In the genomic region with DNA sequence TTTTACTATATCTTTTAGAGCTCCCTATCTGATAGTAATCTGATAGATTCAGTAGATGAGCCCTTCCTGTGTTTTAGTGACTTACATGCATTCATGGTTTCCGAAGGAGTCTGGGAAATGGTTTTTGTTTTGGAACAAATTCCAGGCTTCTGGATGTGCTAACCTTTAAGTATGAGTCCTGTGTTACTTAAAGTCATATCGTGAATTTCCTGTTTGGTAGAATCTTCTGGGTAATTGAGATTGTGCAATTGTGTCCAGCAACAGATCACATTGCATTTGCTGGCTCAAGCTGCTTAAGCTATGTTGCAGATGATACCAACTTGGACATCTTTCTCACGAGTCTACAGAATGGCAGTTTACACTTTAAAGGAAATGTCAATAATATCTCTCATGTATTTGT, we compare ENCODE assay signal across 8 mouse cellular contexts. TPM values are rescaled to one million over a fixed set of nuclear protein-coding genes. Genes with fewer than 3 reads are reported as not detected.
DNase-seq lines count a peak whose midpoint lies in the region; ATAC-seq and TF ChIP-seq lines count a peak whose summit lies in the region.

No protein-coding gene starts in this region.

- TF ChIP-seq CTCF in left cerebral cortex, adult 2 months (IDR thresholded peaks at IDR 0.05): no peak
- TF ChIP-seq CTCF in intestine, postnatal 0 days (IDR thresholded peaks at IDR 0.05; ENCODE audit: low read depth): no peak

- ATAC-seq in embryonic facial prominence, embryonic 13.5 days (ENCODE audit: insufficient number of reproducible peaks, insufficient read depth, low FRiP score, low TSS enrichment, low read depth): no peak
- no peak for ATAC-seq in intestine, postnatal 0 days
- no peak for ATAC-seq in neural tube, embryonic 13.5 days (ENCODE audit: low read depth)

- H3K9me3 ChIP-seq in embryonic facial prominence, embryonic 13.5 days: no peaks in the 10 kb centered on the region
- no peaks in the 10 kb centered on the region for H3K9me3 ChIP-seq in intestine, postnatal 0 days (ENCODE audit: control insufficient read depth)
- no peaks in the 10 kb centered on the region for H3K9me3 ChIP-seq in neural tube, embryonic 13.5 days

- intact Hi-C loops in left cerebral cortex, adult 2 months (cut with DNase I): loop anchor here (5.0 kb wide), 2 partner anchors 44 to 71 kb away; partner anchors contain the start of gene Srpk1

- no peak for DNase-seq in left cerebral cortex, adult 2 months (ENCODE audit: extremely low spot score in 1 of 2, low spot score in 2 of 2)
- DNase-seq in left cerebral cortex, adult 18-20 months (ENCODE audit: low spot score in 2 of 2): no peak
- DNase-seq in adrenal gland, postnatal 36 days: no peak
- no peak for DNase-seq in layer of hippocampus, adult 9-10 months (ENCODE audit: low spot score)
- DNase-seq in frontal cortex, postnatal 25 days (ENCODE audit: low spot score in 2 of 2): no peak

- peaks cover 45% of the 10 kb centered on the region for H3K4me1 ChIP-seq in embryonic facial prominence, embryonic 13.5 days
- H3K4me1 ChIP-seq in intestine, postnatal 0 days (replicated peaks; ENCODE audit: control insufficient read depth, insufficient read depth, low read length): peaks cover 14% of the 10 kb centered on the region
- peaks cover 68% of the 10 kb centered on the region for H3K4me1 ChIP-seq in neural tube, embryonic 13.5 days (replicated peaks)

- H3K27ac ChIP-seq in left cerebral cortex, adult 2 months: no peak overlapping the region
- 0 out of 2 replicates have a peak overlapping the region, but pooled peaks have one; percentile 12 for H3K27ac ChIP-seq in embryonic facial prominence, embryonic 13.5 days
- H3K27ac ChIP-seq in intestine, postnatal 0 days (ENCODE audit: low read depth, low read length): peak overlapping the region; percentile 98; the same call in 1 of the 2 replicates
- H3K27ac ChIP-seq in neural tube, embryonic 13.5 days (replicated peaks): no peak overlapping the region

- no peaks in the 10 kb centered on the region for H3K36me3 ChIP-seq in embryonic facial prominence, embryonic 13.5 days
- H3K36me3 ChIP-seq in intestine, postnatal 0 days (ENCODE audit: control insufficient read depth, insufficient read depth): no peaks in the 10 kb centered on the region
- 0 out of 2 replicates have a peak, but pooled peaks cover 4% of the 10 kb centered on the region for H3K36me3 ChIP-seq in neural tube, embryonic 13.5 days

- peaks cover 18% of the 10 kb centered on the region for H3K27me3 ChIP-seq in embryonic facial prominence, embryonic 13.5 days
- H3K27me3 ChIP-seq in intestine, postnatal 0 days (replicated peaks; ENCODE audit: control insufficient read depth, insufficient read depth, low read length): no peaks in the 10 kb centered on the region
- peaks cover 12% of the 10 kb centered on the region for H3K27me3 ChIP-seq in neural tube, embryonic 13.5 days

- H3K4me2 ChIP-seq in embryonic facial prominence, embryonic 13.5 days: peak overlapping the region; percentile 64
- peak overlapping the region; percentile 68 for H3K4me2 ChIP-seq in intestine, postnatal 0 days (replicated peaks; ENCODE audit: low read depth)
- H3K4me2 ChIP-seq in neural tube, embryonic 13.5 days: peak overlapping the region; percentile 78

- peak overlapping the region; percentile 80 for H3K4me3 ChIP-seq in left cerebral cortex, adult 2 months
- peak overlapping the region; percentile 99 for H3K4me3 ChIP-seq in embryonic facial prominence, embryonic 13.5 days
- H3K4me3 ChIP-seq in intestine, postnatal 0 days (ENCODE audit: low read depth, low read length): peak overlapping the region; percentile 89
- H3K4me3 ChIP-seq in neural tube, embryonic 13.5 days: peak overlapping the region; percentile 98

- WGBS in embryonic facial prominence, embryonic 13.5 days: 21% methylated on average over 3 of the region's 3 CpGs
- WGBS in intestine, postnatal 0 days: 13% methylated on average over 3 of the region's 3 CpGs
- WGBS in neural tube, embryonic 13.5 days: 54% methylated on average over 3 of the region's 3 CpGs

- H3K9ac ChIP-seq in embryonic facial prominence, embryonic 13.5 days: peak overlapping the region; percentile 97; the same call in 1 of the 2 replicates
- H3K9ac ChIP-seq in intestine, postnatal 0 days (ENCODE audit: low read depth, low read length): peak overlapping the region; percentile 95; the same call in 1 of the 2 replicates
- H3K9ac ChIP-seq in neural tube, embryonic 13.5 days: peak overlapping the region; percentile 97

RNA-seq across cellular contexts. Expression of gene Mapk14, which starts 2.0 kb away (rescaled TPM):
- total RNA-seq in left cerebral cortex, adult 2 months (2021): 10 to 100 TPM; 86.2 to 88.2 TPM
- total RNA-seq in left cerebral cortex, adult 18-20 months (2021): 10 to 100 TPM; 83.5 to 88.7 TPM
- 41.6 and 42.5 TPM in 2 replicates for polyA plus RNA-seq in embryonic facial prominence, embryonic 13.5 days (2015; fragmentation: Nextera tagmentation; extraction: Ambion mirVana)
- 23.6 and 24.6 TPM in 2 replicates for polyA plus RNA-seq in intestine, postnatal 0 days (2015; fragmentation: Nextera tagmentation; extraction: Ambion mirVana)
- 29.0 and 29.4 TPM in 2 replicates for polyA plus RNA-seq in neural tube, embryonic 13.5 days (2015; fragmentation: Nextera tagmentation; extraction: Ambion mirVana)
- total RNA-seq in adrenal gland, postnatal 36 days (2021): 10 to 100 TPM; 66.1 to 84.1 TPM

RNA-seq across cellular contexts. Expression of gene Slc26a8, which starts 3.1 kb away (rescaled TPM):
- total RNA-seq in left cerebral cortex, adult 2 months (2021): 1 to 10 TPM; 7.4 to 7.7 TPM
- 1 to 10 TPM; 6.5 to 9.5 TPM for total RNA-seq in left cerebral cortex, adult 18-20 months (2021)
- polyA plus RNA-seq in embryonic facial prominence, embryonic 13.5 days (2015; fragmentation: Nextera tagmentation; extraction: Ambion mirVana): 0.43 and 0.46 TPM in 2 replicates
- polyA plus RNA-seq in intestine, postnatal 0 days (2015; fragmentation: Nextera tagmentation; extraction: Ambion mirVana): 0.17 and 0.40 TPM in 2 replicates
- 0.94 and 1.2 TPM in 2 replicates for polyA plus RNA-seq in neural tube, embryonic 13.5 days (2015; fragmentation: Nextera tagmentation; extraction: Ambion mirVana)
- total RNA-seq in adrenal gland, postnatal 36 days (2021): 1 to 10 TPM; 1.2 to 2.2 TPM

RNA-seq across cellular contexts. Expression of gene AC170998.1, which starts 32.8 kb away (rescaled TPM):
- 1 to 10 TPM; 1.6 to 3.3 TPM for total RNA-seq in left cerebral cortex, adult 2 months (2021)
- total RNA-seq in left cerebral cortex, adult 18-20 months (2021): 1 to 10 TPM; 2.8 TPM
- 4.1 and 5.3 TPM in 2 replicates for polyA plus RNA-seq in embryonic facial prominence, embryonic 13.5 days (2015; fragmentation: Nextera tagmentation; extraction: Ambion mirVana)
- polyA plus RNA-seq in intestine, postnatal 0 days (2015; fragmentation: Nextera tagmentation; extraction: Ambion mirVana): 1.2 and 1.5 TPM in 2 replicates
- 1.7 and 1.8 TPM in 2 replicates for polyA plus RNA-seq in neural tube, embryonic 13.5 days (2015; fragmentation: Nextera tagmentation; extraction: Ambion mirVana)
- total RNA-seq in adrenal gland, postnatal 36 days (2021): 1 to 10 TPM; 1.1 to 1.2 TPM

Comparison
In these comparisons a context has a peak if more than half of its experiments do, and no peak if none do; other contexts are left out.
1. H3K27ac ChIP-seq: peak in embryonic facial prominence, embryonic 13.5 days (single experiment) and intestine, postnatal 0 days (single experiment); none in left cerebral cortex, adult 2 months (single experiment) and neural tube, embryonic 13.5 days (single experiment).
2. Peak in every context shown above with its lines, with median percentiles within 50 percentile points of each other: H3K4me3 ChIP-seq, H3K4me2 ChIP-seq and H3K9ac ChIP-seq.